Mouse (Mus musculus): Measurements from ENCODE around the gene Phb2. TPM values are rescaled to one million over a fixed set of nuclear protein-coding genes. Genes with fewer than 3 reads are reported as not detected.

Phb2 gene
- total RNA-seq, 1 experiment from 2014 or later = 302 TPM

- no peak for DNase-seq
Measured at GRCm38 (mm10) chr6:124722876-124723473, 10.8 kb downstream of the Phb2 start.

GRCm38 (mm10) chr6:124723541-124723940 is 11.4 kb downstream of the Phb2 start:
- no peak for DNase-seq

- no peak for DNase-seq
Measured at GRCm38 (mm10) chr6:124724472-124724871, 12.3 kb downstream of the Phb2 start.

- peak; percentile 48 for DNase-seq
Measured at GRCm38 (mm10) chr6:124728621-124729020, 16.5 kb downstream of the Phb2 start.

DNA sequence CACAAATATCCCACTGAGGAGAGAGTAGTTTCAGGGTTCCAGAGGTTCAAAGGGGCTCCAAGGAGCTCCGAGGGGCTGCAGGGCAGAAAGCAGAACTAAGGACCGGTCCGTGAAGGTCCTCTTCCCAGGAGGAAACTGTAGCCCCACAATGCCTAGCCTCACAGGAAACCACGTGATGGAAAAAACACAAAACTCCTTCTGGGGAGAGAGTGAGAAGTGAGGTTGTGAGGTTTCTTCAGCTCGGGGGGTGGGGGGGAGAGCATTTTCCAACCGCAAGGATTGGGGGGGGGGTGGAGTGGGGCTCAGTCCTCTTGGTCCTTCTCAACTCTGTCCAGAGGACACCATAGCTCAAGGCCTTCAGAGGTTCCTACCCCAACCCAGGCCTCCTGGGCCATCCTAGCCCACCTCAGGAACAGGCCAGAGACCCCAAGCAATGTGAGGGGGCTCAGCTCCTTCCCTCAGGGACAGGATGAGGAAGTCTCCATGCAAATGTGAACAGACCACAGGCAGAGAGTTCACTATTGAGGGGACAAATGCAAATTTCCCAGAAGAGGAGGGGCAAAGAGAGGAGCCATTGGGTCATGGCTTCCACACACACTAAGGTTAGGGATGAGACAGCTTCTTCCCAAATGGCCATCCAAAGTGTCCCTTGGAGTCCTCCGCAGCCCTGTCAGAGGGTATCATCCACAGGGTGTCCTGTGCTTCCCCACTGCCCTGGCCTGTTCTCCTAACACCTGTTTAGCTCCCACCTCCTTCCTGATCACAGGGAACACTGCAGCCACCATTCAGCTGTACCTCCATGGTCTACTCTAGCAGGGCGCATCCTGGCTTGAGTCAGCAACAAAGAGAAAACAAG is 17.9 kb downstream of the Phb2 start:
- no peak for DNase-seq

- DNase-seq = no peak
Measured at GRCm38 (mm10) chr6:124731038-124731437, 18.9 kb downstream of the Phb2 start.

GRCm38 (mm10) chr6:124732476-124733370 is 20.6 kb downstream of the Phb2 start:
- no peak for DNase-seq

DNA sequence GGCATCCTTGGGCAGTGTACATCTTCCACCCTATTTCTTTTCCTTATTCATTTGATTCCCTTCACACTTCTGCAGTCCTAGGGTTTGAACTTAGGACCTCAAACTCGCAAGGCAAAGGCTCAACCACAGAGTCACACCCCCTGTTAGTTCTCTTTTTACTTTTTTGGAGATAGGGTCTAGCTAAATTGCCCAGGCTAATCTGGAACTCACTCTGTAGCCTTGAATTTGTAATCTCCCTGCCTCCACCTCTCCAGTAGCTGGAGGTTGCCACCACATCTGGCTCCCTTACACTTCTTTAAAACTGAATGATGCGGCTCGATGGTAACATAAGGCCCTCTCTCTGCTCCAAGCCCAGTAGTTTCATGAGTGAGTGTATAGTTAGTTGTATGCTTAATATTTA is 22.3 kb downstream of the Phb2 start:
- DNase-seq = no peak

GRCm38 (mm10) chr6:124737040-124737439 is 24.9 kb downstream of the Phb2 start:
- DNase-seq = no peak

DNA sequence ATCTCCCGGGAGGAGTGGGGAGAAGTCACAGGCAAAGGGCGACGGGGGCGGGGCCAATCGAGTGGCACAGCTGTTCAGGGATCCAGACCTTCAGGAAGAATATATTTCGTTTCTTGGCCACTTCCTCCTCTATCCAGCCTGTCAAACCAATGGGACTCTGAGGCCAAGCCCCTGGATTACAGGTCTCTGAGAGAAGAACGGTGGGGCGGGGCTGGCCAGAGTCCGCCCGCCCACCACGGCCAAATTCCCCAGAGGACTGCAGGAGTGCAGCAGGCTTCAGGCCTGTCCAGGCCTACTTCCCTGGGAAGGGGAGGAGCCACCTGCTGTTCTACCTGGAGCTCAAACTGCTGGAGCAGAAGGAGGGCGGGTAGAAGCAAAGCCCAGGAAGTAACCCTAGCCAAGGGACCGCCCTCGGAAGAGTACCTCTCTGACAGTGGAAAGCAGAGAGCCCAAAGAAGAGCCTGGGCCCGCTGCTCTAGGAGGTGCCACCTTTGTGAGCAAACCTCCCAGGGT is 26.4 kb downstream of the Phb2 start, which contains the start of gene Ptpn6:
Gene Ptpn6 (minus strand): TSS at position 204 of the 513 bp plus-strand sequence.
- DNase-seq = no peak

DNA sequence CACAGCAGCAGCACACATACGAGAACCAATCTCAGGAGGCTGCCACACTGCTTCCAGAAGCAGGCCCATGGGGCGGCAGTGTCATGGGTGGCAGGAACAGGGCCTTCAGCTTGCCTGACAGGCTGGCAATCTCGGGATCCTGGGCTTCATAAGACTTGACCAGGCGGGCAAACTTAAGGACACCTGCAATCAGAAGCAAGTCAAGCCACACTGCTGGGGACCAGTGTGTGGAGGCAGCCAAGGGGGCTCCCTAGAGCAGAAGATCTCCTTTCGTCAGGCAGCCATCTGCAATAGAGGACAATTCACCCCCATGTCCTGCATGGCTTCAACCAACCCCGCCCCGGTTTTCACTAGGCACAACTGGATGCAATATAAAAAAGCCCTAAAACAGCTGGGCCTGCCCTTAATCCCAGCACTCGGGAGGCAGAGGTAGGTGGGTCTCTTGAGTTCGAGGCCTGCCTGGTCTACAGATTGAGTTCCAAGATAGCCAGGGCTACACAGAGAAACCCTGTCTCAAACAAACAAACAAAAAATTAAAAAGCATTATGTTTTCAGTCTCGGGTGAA is 27.2 kb downstream of the Phb2 start:
- DNase-seq = no peak

DNA sequence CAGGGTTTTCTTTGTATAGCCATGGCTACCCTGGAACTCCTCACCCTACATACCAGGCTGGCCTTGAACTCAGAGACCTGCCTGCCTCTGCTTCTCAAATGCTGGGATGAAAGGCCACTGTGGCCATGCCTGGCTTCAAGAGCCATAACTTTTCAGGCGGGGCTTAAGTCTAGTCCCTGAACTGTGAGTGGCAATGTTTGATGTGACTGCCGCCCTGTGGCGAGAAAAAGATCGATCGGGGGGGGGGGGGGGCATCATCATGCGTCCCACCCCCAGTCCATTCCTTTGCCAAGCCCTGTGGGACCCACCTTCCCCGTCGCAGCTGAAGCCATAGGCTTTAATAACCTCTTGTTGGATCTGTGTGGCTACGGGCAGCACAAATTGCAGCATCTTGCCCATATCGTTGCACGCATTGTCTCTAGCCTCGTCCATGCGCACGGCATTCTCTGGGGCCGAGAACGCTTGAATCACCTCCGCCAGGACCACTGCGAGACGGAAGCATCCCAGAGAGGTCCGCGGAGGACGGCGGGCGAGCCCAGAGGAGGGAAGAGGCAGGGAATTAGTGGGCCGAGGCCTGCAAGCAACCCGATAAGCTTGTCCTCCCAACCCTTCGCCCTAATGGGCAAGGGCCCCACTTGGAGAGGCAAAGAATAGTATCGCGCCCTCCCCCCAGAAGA is 28.2 kb downstream of the Phb2 start:
- DNase-seq = peak; percentile 56

DNA sequence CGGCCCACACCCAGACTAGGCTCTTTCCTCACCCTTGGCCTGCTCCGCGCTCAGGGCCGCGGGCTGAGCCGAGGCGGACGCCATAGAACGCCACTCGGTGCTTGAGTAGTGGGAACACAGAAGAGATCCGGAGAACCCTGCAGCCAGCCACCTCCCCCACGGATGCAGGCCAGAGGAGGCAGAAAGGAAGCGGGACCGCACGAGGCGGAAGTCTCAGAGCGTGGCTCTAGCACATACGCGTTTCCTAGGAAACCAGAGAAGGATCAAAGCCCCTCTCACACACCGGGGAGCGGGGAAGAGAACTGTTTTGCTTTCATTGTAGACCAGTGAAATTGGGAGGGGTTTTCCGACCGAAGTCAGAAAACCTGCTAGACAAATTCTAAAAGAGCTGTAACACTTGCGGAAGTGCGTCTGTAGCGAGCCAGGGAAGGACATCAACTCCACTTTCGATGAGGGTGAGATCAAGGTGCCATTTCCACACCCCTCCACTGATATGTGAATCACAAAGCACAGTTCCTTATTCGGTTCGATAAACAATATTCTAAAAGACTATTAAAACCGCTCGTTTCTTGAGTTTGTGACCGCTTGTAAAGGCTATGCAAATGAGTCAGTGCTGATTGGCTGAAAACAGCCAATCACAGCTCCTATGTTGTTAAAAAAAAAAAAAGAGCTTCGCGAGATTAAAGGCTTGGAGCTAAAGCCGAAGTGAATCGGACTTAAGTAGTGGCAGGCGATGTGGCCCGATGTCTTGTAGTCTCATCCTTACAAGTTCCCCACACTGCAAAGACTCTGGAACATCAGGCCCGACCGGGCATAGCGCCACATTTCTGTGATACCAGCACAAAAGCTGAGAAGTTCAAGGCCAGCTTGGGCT is 29.0 kb downstream of the Phb2 start, which contains the start of gene Grcc10:
Gene Grcc10 (minus strand): TSS at position 487 of the 874 bp plus-strand sequence.
- peak; percentile 79 for DNase-seq

- DNase-seq = no peak
Measured at GRCm38 (mm10) chr6:124741842-124742241, 29.7 kb downstream of the Phb2 start.

DNA sequence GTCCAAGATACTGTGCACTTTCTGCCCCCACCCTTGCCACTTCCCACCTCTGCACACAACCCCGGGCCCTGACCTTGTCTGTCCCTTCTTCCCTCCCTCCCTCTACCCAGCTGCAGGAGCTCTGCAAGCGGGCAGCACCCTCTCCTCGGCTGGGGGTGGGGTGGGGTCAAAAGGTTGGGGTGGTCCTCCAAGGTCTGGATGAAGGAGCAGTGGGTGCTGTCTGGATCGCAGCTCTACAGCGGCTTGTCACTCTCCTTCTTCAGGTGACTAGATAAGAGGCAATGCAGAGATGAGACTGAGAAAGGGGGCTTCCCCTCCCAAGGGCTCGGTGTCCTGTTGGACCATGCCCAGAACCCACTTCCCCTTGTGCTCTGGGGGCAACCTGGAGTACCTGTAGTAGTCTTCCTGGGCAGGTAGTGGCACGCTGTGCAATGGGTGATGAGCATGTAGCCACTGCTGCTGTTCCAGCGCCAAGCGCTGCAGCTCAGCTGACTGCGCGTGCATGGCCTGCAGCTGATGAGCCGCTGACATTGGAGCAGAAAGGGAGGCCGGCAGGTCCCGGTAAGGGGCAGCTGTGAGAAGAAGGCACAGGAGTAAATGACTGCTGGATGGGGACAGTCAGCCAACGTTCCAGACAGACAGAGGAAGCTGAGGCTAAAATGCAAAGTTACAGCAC is 30.8 kb downstream of the Phb2 start:
- DNase-seq = no peak

- no peak for DNase-seq
Measured at GRCm38 (mm10) chr6:124743647-124744046, 31.5 kb downstream of the Phb2 start.

DNA sequence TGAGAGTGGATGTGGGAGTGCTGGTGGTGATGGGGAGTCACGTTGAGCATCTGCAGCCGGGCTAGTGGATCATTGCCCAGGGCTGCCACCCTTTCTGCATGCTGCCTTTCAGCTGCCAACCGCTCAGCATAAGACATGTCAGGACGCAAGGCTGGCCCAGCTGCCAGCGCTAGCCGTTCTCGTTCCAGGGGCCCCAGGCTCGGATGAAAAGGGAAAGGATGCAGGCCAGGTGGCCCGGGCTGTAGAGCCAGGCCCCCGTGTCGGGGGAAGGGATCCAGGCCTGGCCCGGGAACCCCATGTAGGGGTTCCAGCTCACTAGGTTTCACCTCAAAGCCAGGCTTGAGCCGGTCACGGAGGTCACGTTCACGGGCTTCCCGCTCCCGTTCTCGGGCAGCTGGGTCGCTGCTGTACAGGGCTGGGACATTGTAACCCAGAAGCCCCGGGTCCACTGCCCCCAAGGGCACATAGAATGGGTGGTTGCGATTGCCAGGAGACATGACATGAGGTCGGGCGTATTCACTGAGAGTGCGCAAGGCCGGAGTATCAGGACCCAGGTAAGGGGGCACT is 32.7 kb downstream of the Phb2 start:
- DNase-seq = no peak

GRCm38 (mm10) chr6:124745490-124746295 is 33.6 kb downstream of the Phb2 start:
- DNase-seq = peak; percentile 93

DNA sequence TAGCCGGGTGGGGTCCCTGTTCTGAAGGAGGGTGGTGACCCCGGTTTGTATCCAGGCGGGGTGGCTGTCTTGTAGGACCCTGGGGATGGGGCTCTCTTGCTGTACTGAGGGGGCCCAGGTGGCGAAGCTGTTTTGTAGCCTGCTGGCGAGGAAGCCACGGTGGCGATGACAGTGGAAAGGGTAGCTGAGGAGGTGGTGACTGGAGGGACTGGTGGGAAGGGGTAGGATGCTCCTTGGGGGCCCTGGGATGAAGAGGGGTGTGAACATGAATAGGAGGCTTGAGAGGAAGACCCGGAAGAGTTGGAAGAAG is 34.1 kb downstream of the Phb2 start:
- DNase-seq = no peak

Data from adrenal gland, postnatal 25 days (tissue).